Mouse (Mus musculus): ENCODE data around the gene Il1a. TPM values are rescaled to one million over a fixed set of nuclear protein-coding genes. Genes with fewer than 3 reads are reported as not detected.

The Il1a gene
- total RNA-seq (2021) = under 1 TPM; 0.48 to 0.76 TPM
- long read RNA-seq, experiment 1, partial matches to known transcripts = 0 of 1 reads
- long read RNA-seq, experiment 1, other reads (novel, unspliced or antisense) = 0 of 1 reads
- long read RNA-seq, experiment 2 = 0 reads

GRCm38 (mm10) chr2:129309836-129310235, at the start of gene Il1a:
Il1a (minus strand) TSS chr2:129309972.
- no peak for DNase-seq (ENCODE audit: low spot score in 2 of 2)

DNA sequence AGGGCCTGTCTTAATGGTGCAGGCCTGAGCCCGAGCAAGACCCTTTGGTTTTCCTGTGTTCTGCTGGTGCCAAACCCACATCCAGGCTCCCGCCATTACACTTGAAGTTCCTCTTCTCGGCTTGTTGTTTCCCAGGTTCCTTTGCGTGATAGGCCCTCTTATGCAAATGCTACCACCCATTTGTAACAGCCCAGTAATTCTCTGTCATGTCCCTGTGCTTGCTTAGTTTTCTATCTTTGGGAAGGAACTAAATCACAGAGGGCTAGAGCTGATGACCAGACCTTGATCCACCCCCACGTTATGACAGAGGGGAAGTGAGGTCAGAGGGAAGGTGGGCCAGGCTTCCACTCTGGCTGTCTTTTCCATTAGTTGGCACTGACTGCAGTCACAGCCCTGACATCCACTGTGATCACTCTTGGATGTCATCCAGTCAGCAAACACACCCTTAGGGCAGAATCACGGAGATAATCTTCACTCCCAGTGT, 28.4 kb upstream of the Il1a start:
- DNase-seq (ENCODE audit: low spot score in 2 of 2) = no peak

- no peak for DNase-seq (ENCODE audit: low spot score in 2 of 2)
Observed at GRCm38 (mm10) chr2:129333471-129333870, 23.7 kb upstream of the Il1a start.

GRCm38 (mm10) chr2:129330540-129330939, 20.8 kb upstream of the Il1a start:
- DNase-seq (ENCODE audit: low spot score in 2 of 2) = no peak

DNA sequence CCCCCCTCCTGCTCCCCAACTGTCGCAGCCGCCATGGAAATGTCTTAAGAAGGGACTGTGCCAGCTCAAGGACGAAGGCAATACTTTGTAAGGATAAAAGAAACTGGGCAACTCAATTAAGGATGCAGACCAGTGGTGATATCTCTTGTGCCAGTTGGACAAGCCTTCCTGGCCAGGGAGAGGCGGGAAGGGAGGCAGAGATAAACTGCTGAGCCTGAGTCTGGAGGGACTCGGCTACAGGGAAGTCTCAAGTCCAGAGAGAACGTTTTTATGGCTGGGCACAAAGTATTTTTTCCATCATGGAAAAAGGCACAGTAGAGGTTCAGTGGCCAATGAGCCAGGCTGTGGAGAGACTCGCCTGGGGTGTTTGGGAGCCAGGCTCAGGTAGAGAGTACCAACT, 20.3 kb upstream of the Il1a start:
- DNase-seq (ENCODE audit: low spot score in 2 of 2) = no peak

- no peak for DNase-seq (ENCODE audit: low spot score in 2 of 2)
Observed at GRCm38 (mm10) chr2:129328238-129328637, 18.5 kb upstream of the Il1a start.

DNA sequence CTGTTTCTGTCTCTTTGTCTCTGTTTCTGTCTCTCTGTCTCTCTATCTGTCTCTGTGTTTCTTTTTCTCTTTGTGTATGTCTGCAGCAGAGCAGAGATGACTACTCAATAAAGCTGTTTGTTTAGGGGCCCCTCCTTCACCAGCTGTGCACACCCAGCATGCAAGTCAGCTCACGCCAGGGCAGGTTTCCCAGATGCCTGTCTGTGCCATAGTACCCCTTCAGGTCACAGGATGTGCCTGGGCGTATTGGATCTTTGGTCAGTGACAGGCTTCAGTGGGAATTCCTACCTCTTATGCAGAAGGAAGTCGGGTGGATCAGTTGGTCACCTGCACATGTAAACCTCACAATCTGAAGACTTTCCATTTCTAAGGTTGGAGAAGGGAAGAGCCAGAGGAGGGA, 14.4 kb upstream of the Il1a start:
- no peak for DNase-seq (ENCODE audit: low spot score in 2 of 2)

GRCm38 (mm10) chr2:129322117-129322635, 12.4 kb upstream of the Il1a start:
- no peak for DNase-seq (ENCODE audit: low spot score in 2 of 2)

- DNase-seq (ENCODE audit: low spot score in 2 of 2) = peak in 1 of 2 experiments; percentile 9
Observed at GRCm38 (mm10) chr2:129320033-129320605, 10.3 kb upstream of the Il1a start.

GRCm38 (mm10) chr2:129315831-129316230, 6.1 kb upstream of the Il1a start:
- DNase-seq (ENCODE audit: low spot score in 2 of 2) = no peak

DNA sequence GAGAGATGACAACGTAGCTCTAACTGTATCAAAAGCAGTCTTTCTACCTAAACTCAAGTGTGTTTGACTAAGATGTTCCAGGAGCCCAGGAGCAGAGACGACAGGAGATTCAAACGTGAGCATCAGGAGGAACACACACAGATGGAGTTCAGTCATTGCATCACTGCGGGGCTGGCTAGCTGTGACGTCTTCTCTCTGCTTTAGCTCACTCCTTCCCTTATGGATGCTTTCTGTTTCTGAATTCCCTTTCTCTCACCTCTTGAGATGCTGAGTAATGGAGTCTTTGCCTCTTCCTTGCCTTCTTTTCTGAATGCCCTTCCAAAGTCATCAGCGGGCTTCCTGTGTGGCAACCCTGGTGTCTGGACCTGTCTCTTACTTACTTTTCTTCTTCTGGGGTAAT, 5.1 kb upstream of the Il1a start:
- no peak for DNase-seq (ENCODE audit: low spot score in 2 of 2)

DNA sequence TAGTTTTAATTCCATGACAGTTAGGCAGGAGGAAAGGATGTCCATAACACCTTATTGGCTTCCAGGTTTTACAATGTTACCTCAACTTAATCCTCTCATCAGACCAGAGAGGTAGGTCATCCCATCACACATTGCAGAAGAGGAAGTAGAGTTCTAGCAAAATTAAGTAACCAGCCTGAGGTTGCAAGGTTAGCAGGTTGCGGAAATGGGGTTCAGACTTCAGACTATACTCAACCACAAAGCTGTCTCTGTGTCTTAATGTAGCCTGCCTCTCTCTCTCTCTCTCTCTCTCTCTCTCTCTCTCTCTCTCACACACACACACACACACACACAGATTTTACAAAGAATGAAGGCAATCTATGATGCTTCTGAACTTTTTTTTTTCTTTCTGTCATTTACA, 4.2 kb upstream of the Il1a start:
- DNase-seq (ENCODE audit: low spot score in 2 of 2) = no peak

DNA sequence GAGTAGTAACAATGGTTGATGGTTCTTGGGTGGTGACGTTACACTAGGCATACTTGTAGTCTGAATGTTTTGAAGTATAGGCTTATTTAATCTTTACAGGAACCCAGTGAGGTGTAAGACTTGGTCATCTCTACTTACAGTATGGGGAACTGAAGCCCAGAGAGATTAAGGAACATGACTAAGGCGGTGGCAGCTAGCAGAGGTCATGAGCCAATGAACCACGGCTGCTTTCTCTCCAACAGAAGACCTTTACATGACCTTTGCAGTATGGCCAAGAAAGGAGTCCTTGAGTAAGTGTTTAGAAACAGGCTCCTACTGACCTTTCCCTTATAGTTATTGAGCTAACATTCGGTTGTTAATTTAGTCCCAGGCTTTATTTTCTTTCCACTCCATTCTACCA, 3.8 kb downstream of the Il1a start:
- DNase-seq (ENCODE audit: low spot score in 2 of 2) = no peak

DNA sequence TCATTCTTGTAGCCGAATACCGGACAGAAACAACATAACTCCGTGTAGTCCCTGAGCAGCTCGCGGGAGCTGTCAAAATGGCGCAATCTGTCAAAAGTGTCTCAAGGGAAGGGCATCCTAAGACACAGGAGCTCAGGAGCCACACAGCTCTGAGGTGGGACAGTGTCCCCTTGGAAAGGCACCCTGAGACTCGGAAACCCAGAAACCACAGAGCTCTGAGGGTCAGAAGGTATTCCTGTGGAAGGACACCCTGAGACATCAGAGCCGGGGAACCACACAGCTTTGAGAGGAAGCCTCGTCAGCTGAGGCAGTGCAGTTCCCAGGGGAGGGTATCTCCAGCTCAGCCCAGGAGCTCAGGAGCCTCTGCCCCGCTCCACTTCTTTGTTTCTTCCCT, 12.2 kb downstream of the Il1a start:
- DNase-seq (ENCODE audit: low spot score in 2 of 2) = no peak

DNA sequence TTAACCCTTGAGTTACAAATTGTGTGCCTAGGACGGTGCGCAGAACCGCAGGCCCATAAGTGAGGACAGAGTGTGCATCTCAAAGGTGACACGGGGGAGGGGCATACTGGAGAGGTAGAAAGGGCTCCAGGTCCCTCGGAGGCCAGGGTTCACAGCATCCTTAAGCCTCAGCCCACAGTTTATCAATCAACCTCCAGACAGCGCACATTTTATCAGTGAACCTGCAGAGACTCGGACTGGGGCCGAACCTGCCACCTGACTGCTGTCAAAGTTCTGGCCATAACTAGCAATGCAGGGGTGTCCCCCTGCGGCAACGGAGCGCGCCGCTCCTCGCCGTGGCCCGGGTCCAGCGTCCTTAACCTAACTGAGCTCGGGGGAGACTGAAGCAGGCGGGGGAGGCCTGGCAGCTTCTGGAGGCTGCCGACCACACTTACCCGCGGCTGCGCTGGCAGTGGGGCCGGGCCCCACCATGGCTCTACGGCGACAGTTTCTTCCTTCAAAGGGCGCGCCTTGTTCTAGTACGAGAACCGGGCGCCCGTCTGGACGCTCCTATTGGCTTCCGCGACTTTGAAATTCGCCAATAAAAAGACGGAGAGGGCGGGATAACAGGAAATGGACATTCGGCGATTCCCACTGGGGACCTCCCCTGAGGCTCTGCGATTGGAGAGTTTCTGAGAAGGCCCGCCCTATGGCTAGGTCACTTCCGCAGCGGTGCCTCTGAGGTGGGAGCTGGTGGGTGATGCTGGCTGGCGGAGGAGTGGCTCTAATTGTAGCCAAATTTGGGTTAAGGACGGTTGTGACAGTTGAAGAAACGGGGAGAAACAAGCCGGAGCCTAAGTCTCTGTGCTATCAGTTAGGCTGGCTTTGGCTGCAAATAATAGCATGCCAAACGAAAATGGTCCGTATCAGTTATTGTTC, 12.8 kb downstream of the Il1a start, which contains the start of gene Ckap2l:
Ckap2l (minus strand) TSS at position 542 of the 918 bp plus-strand sequence.
- DNase-seq (ENCODE audit: low spot score in 2 of 2) = peak; percentile 97 to 99

DNA sequence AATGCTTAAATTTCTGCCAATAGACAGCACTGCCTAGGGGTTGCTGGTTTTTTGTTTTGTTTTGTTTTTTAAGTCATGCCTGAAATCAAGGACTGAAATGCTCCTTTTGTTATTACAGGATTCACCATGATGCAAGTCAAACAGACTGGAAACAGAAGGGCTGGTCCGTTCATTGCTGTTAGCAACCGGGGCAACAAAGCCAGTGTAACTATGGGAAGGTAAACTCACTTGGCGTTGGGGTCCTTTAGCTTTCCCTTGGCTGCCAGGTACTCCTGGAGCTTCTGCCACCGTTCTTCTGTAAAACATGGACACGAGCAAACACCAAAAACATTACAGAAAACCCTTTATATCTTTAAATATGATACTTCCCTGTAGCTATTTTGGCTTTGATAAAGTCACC, 13.7 kb downstream of the Il1a start:
- no peak for DNase-seq (ENCODE audit: low spot score in 2 of 2)

DNA sequence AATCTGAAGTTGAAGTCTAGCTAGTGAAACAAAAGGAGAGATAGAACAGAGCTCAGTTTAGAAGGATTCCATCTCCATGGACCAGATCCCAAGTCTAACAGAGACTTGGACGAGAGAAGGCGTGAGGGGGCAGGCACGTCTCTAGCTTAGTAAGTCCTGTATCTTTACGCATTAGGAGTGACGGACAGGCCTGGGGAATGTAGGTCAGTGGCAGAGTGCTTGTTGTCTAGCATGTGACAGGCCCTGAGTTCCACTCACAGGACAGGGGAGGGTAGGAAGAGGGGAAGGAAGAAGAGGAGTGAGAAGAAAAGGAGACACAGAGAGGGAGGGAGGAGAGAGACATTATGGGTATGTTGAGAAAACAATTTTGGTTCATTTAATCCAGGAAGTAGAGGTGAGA, 14.7 kb downstream of the Il1a start:
- DNase-seq (ENCODE audit: low spot score in 2 of 2) = no peak

GRCm38 (mm10) chr2:129273823-129274222, 35.9 kb downstream of the Il1a start:
- DNase-seq (ENCODE audit: low spot score in 2 of 2) = no peak

DNA sequence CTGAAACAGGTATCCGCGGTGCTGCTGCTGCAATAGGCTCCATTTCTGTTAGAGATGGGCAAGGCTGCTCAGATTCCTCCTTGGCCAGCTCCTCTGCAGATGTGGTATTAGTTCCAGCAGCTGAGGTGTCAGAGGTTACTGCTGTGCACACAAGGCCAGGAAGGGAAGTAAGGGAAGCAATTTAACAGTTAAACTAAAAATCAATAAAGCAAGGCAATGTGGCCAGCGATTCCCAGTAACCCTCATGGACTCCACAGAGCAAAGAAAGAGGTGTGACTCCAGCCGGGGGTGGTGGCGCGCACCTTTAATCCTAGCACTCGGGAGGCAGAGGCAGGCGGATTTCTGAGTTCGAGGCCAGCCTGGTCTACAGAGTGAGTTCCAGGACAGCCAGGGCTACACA, 39.2 kb downstream of the Il1a start:
- no peak for DNase-seq (ENCODE audit: low spot score in 2 of 2)

DNA sequence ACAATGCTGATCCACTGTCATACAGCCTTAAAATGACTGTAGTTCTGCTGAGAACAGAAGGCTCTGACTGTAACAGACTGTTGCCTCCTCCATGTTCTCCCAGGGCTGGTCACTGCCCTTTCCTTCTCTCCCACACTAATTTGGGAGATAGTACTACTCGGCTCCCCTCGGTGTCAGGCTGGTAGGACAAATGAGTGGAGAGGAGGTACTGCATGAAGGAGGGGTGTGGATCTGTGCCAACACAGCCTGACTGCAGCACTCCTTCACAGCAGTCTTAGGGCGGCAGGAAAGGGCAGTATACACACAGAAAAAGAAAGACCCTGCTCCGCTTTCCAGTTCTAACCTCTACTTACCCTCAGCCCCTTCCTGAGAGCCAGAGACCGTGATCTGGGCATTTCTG, 39.8 kb downstream of the Il1a start:
- DNase-seq (ENCODE audit: low spot score in 2 of 2) = no peak

- no peak for DNase-seq (ENCODE audit: low spot score in 2 of 2)
Observed at GRCm38 (mm10) chr2:129269161-129269643, 40.6 kb downstream of the Il1a start.

GRCm38 (mm10) chr2:129267738-129268137, 42.0 kb downstream of the Il1a start:
- peak in 1 of 2 experiments; percentile 10 for DNase-seq (ENCODE audit: low spot score in 2 of 2)
